Mouse (Mus musculus): Measurements from ENCODE around the gene Olfr643. TPM values are rescaled to one million over a fixed set of nuclear protein-coding genes. Genes with fewer than 3 reads are reported as not detected.

Olfr643 gene
- polyA plus RNA-seq (2015; fragmentation: Nextera tagmentation; extraction: Ambion mirVana), result not detected in 2 replicates

GRCm38 (mm10) chr7:104137305-104137704 lies at the start of gene Olfr643:
Gene Olfr643, minus strand, starts transcription at chr7:104137405.
- no peak within 1 kb of the TSS for H3K4me2 ChIP-seq (replicated peaks; ENCODE audit: low read depth, low read length)
- no peak within 1 kb of the TSS for H3K27ac ChIP-seq (ENCODE audit: low read length)
- no peaks in the 10 kb centered on the region for H3K4me1 ChIP-seq (ENCODE audit: insufficient read depth, low read length)
- 84% methylated on average over 5 of the region's 5 CpGs for WGBS
- no peak within 1 kb of the TSS for H3K9ac ChIP-seq (replicated peaks; ENCODE audit: low read length)
- H3K4me3 ChIP-seq (ENCODE audit: low read length), result no peak within 1 kb of the TSS
- ATAC-seq (ENCODE audit: low FRiP score, low TSS enrichment), result no peak
- H3K27me3 ChIP-seq (ENCODE audit: insufficient read depth, low read length), result no peaks in the 10 kb centered on the region
- H3K36me3 ChIP-seq (ENCODE audit: insufficient read depth, low read length), result no peaks in the 10 kb centered on the region
- no peaks in the 10 kb centered on the region for H3K9me3 ChIP-seq (ENCODE audit: low read length)

GRCm38 (mm10) chr7:104183292-104183691 lies 46.1 kb upstream of the Olfr643 start, which contains the start of gene Olfr648:
Gene Olfr648, minus strand, starts transcription at chr7:104183392.
- H3K9me3 ChIP-seq (ENCODE audit: low read length), result no peaks in the 10 kb centered on the region
- 91% methylated on average over 2 of the region's 2 CpGs for WGBS
- no peak for ATAC-seq (ENCODE audit: low FRiP score, low TSS enrichment)
- no peak within 1 kb of the TSS for H3K4me2 ChIP-seq (replicated peaks; ENCODE audit: low read depth, low read length)
- H3K36me3 ChIP-seq (ENCODE audit: insufficient read depth, low read length), result no peaks in the 10 kb centered on the region
- no peak within 1 kb of the TSS for H3K9ac ChIP-seq (replicated peaks; ENCODE audit: low read length)
- no peak within 1 kb of the TSS for H3K4me3 ChIP-seq (ENCODE audit: low read length)
- H3K4me1 ChIP-seq (ENCODE audit: insufficient read depth, low read length), result no peaks in the 10 kb centered on the region
- H3K27ac ChIP-seq (ENCODE audit: low read length), result no peak within 1 kb of the TSS
- no peaks in the 10 kb centered on the region for H3K27me3 ChIP-seq (ENCODE audit: insufficient read depth, low read length)

GRCm38 (mm10) chr7:104179074-104179473 lies 41.9 kb upstream of the Olfr643 start:
- 89% methylated on average over 1 of the region's 1 CpGs for WGBS
- Histone ChIP-seq H3K36me3 (ENCODE audit: insufficient read depth, low read length) (no peaks in the 10 kb centered on the region), H3K27ac (ENCODE audit: low read length) (no peak overlapping the region), H3K27me3 (ENCODE audit: insufficient read depth, low read length) (no peaks in the 10 kb centered on the region), H3K4me3 (ENCODE audit: low read length) (no peak overlapping the region), H3K9ac (replicated peaks; ENCODE audit: low read length) (no peak overlapping the region), H3K4me2 (replicated peaks; ENCODE audit: low read depth, low read length) (no peak overlapping the region), H3K9me3 (ENCODE audit: low read length) (no peaks in the 10 kb centered on the region), H3K4me1 (ENCODE audit: insufficient read depth, low read length) (no peaks in the 10 kb centered on the region)
- no peak for ATAC-seq (ENCODE audit: low FRiP score, low TSS enrichment)

GRCm38 (mm10) chr7:104178422-104179054 lies 41.3 kb upstream of the Olfr643 start:
- Histone ChIP-seq H3K9me3 (ENCODE audit: low read length) (no peaks in the 10 kb centered on the region), H3K27me3 (ENCODE audit: insufficient read depth, low read length) (no peaks in the 10 kb centered on the region), H3K9ac (replicated peaks; ENCODE audit: low read length) (no peak overlapping the region), H3K27ac (ENCODE audit: low read length) (no peak overlapping the region), H3K4me1 (ENCODE audit: insufficient read depth, low read length) (no peaks in the 10 kb centered on the region), H3K4me2 (replicated peaks; ENCODE audit: low read depth, low read length) (no peak overlapping the region), H3K36me3 (ENCODE audit: insufficient read depth, low read length) (no peaks in the 10 kb centered on the region), H3K4me3 (ENCODE audit: low read length) (no peak overlapping the region)
- WGBS, result 73% methylated on average over 5 of the region's 5 CpGs
- ATAC-seq (ENCODE audit: low FRiP score, low TSS enrichment), result no peak

- Histone ChIP-seq H3K27me3 (ENCODE audit: insufficient read depth, low read length) (no peaks in the 10 kb centered on the region), H3K27ac (ENCODE audit: low read length) (no peak overlapping the region), H3K4me2 (replicated peaks; ENCODE audit: low read depth, low read length) (no peak overlapping the region), H3K9me3 (ENCODE audit: low read length) (no peaks in the 10 kb centered on the region), H3K9ac (replicated peaks; ENCODE audit: low read length) (no peak overlapping the region), H3K4me3 (ENCODE audit: low read length) (no peak overlapping the region), H3K4me1 (ENCODE audit: insufficient read depth, low read length) (no peaks in the 10 kb centered on the region), H3K36me3 (ENCODE audit: insufficient read depth, low read length) (no peaks in the 10 kb centered on the region)
- no peak for ATAC-seq (ENCODE audit: low FRiP score, low TSS enrichment)
- 70% methylated on average over 1 of the region's 1 CpGs for WGBS
Measured at GRCm38 (mm10) chr7:104175085-104175484, 37.9 kb upstream of the Olfr643 start.

GRCm38 (mm10) chr7:104169634-104170204 lies 32.5 kb upstream of the Olfr643 start:
- WGBS, result 67% methylated on average over 6 of the region's 6 CpGs
- Histone ChIP-seq H3K4me1 (ENCODE audit: insufficient read depth, low read length) (no peaks in the 10 kb centered on the region), H3K27ac (ENCODE audit: low read length) (no peak overlapping the region), H3K9ac (replicated peaks; ENCODE audit: low read length) (no peak overlapping the region), H3K27me3 (ENCODE audit: insufficient read depth, low read length) (no peaks in the 10 kb centered on the region), H3K4me3 (ENCODE audit: low read length) (no peak overlapping the region), H3K36me3 (ENCODE audit: insufficient read depth, low read length) (no peaks in the 10 kb centered on the region), H3K4me2 (replicated peaks; ENCODE audit: low read depth, low read length) (no peak overlapping the region), H3K9me3 (ENCODE audit: low read length) (no peaks in the 10 kb centered on the region)
- no peak for ATAC-seq (ENCODE audit: low FRiP score, low TSS enrichment)

GRCm38 (mm10) chr7:104167105-104167504 lies 29.9 kb upstream of the Olfr643 start:
- Histone ChIP-seq H3K9ac (replicated peaks; ENCODE audit: low read length) (no peak overlapping the region), H3K4me3 (ENCODE audit: low read length) (no peak overlapping the region), H3K9me3 (ENCODE audit: low read length) (no peaks in the 10 kb centered on the region), H3K4me1 (ENCODE audit: insufficient read depth, low read length) (no peaks in the 10 kb centered on the region), H3K27ac (ENCODE audit: low read length) (no peak overlapping the region), H3K27me3 (ENCODE audit: insufficient read depth, low read length) (no peaks in the 10 kb centered on the region), H3K4me2 (replicated peaks; ENCODE audit: low read depth, low read length) (no peak overlapping the region), H3K36me3 (ENCODE audit: insufficient read depth, low read length) (no peaks in the 10 kb centered on the region)
- WGBS, result 82% methylated on average over 6 of the region's 6 CpGs
- ATAC-seq (ENCODE audit: low FRiP score, low TSS enrichment), result no peak

GRCm38 (mm10) chr7:104150456-104150855 lies 13.3 kb upstream of the Olfr643 start, which contains the start of gene Ubqlnl:
Gene Ubqlnl, minus strand, starts transcription at chr7:104150556.
- H3K27ac ChIP-seq (ENCODE audit: low read length), result no peak within 1 kb of the TSS
- no peaks in the 10 kb centered on the region for H3K9me3 ChIP-seq (ENCODE audit: low read length)
- H3K4me1 ChIP-seq (ENCODE audit: insufficient read depth, low read length), result no peaks in the 10 kb centered on the region
- no peak for ATAC-seq (ENCODE audit: low FRiP score, low TSS enrichment)
- H3K27me3 ChIP-seq (ENCODE audit: insufficient read depth, low read length), result no peaks in the 10 kb centered on the region
- no peak within 1 kb of the TSS for H3K4me3 ChIP-seq (ENCODE audit: low read length)
- 74% methylated on average over 2 of the region's 2 CpGs for WGBS
- H3K9ac ChIP-seq (replicated peaks; ENCODE audit: low read length), result no peak within 1 kb of the TSS
- no peaks in the 10 kb centered on the region for H3K36me3 ChIP-seq (ENCODE audit: insufficient read depth, low read length)
- H3K4me2 ChIP-seq (replicated peaks; ENCODE audit: low read depth, low read length), result no peak within 1 kb of the TSS

- Histone ChIP-seq H3K9ac (replicated peaks; ENCODE audit: low read length) (no peak within 1 kb of the TSS), H3K27ac (ENCODE audit: low read length) (no peak within 1 kb of the TSS), H3K4me1 (ENCODE audit: insufficient read depth, low read length) (no peaks in the 10 kb centered on the region), H3K27me3 (ENCODE audit: insufficient read depth, low read length) (no peaks in the 10 kb centered on the region), H3K4me3 (ENCODE audit: low read length) (no peak within 1 kb of the TSS), H3K4me2 (replicated peaks; ENCODE audit: low read depth, low read length) (no peak within 1 kb of the TSS), H3K9me3 (ENCODE audit: low read length) (no peaks in the 10 kb centered on the region), H3K36me3 (ENCODE audit: insufficient read depth, low read length) (no peaks in the 10 kb centered on the region)
- WGBS, result 83% methylated on average over 3 of the region's 3 CpGs
- no peak for ATAC-seq (ENCODE audit: low FRiP score, low TSS enrichment)
Measured at GRCm38 (mm10) chr7:104143179-104143578, 6.0 kb upstream of the Olfr643 start, which contains the start of gene Ubqln3. Gene Ubqln3, minus strand, starts transcription at chr7:104143279.

GRCm38 (mm10) chr7:104129726-104130125 lies 7.5 kb downstream of the Olfr643 start, which contains the start of gene Ubqln5:
Gene Ubqln5, minus strand, starts transcription at chr7:104129826.
- Histone ChIP-seq H3K36me3 (ENCODE audit: insufficient read depth, low read length) (no peaks in the 10 kb centered on the region), H3K9ac (replicated peaks; ENCODE audit: low read length) (no peak within 1 kb of the TSS), H3K27me3 (ENCODE audit: insufficient read depth, low read length) (no peaks in the 10 kb centered on the region), H3K9me3 (ENCODE audit: low read length) (no peaks in the 10 kb centered on the region), H3K4me1 (ENCODE audit: insufficient read depth, low read length) (no peaks in the 10 kb centered on the region), H3K4me2 (replicated peaks; ENCODE audit: low read depth, low read length) (no peak within 1 kb of the TSS), H3K27ac (ENCODE audit: low read length) (no peak within 1 kb of the TSS), H3K4me3 (ENCODE audit: low read length) (no peak within 1 kb of the TSS)
- WGBS, result 91% methylated on average over 5 of the region's 5 CpGs
- ATAC-seq (ENCODE audit: low FRiP score, low TSS enrichment), result no peak

All from kidney, embryonic 16.5 days (tissue).